Mouse (Mus musculus) neural tube, embryonic 12.5 days (tissue): ENCODE results near the gene Casp12. TPM values are rescaled to one million over a fixed set of nuclear protein-coding genes. Genes with fewer than 3 reads are reported as not detected.

Source experiments
- ATAC-seq: fragments of 200-750 bp; cut with Nextera tagmentation; 2 replicates; pipeline ENCODE4 v1.8.0; 2017; ENCODE audit warnings: low read depth, mild to moderate bottlenecking, moderate TSS enrichment, moderate library complexity; ENCODE audit not compliant: low FRiP score
- H3K27ac ChIP-seq: fragments of 300-500 bp; sonication (generic); 2 replicates; pipeline ENCODE4 v1.5.1; 2016
- H3K27me3 ChIP-seq: fragments of 300-500 bp; sonication (generic); replicated peaks from 2 replicates; pipeline ENCODE4 v1.6.1; 2016; ENCODE audit warnings: mild to moderate bottlenecking
- H3K36me3 ChIP-seq: fragments of 300-500 bp; sonication (generic); 2 replicates; pipeline ENCODE4 v1.6.1; 2016; ENCODE audit warnings: mild to moderate bottlenecking
- H3K4me1 ChIP-seq: fragments of 300-500 bp; sonication (generic); 2 replicates; pipeline ENCODE4 v1.6.1; 2016
- H3K4me2 ChIP-seq: fragments of 300-500 bp; sonication (generic); replicated peaks from 2 replicates; pipeline ENCODE4 v1.6.1; 2016; ENCODE audit warnings: mild to moderate bottlenecking
- H3K4me3 ChIP-seq: fragments of 300-500 bp; sonication (generic); 2 replicates; pipeline ENCODE4 v1.5.1; 2016
- H3K9ac ChIP-seq: fragments of 300-500 bp; sonication (generic); 2 replicates; pipeline ENCODE4 v1.6.1; 2016; ENCODE audit warnings: mild to moderate bottlenecking
- H3K9me3 ChIP-seq: fragments of 300-500 bp; sonication (generic); 2 replicates; pipeline ENCODE4 v1.6.1; 2016; ENCODE audit warnings: mild to moderate bottlenecking
- WGBS: fragments of 180-500 bp; shearing (Covaris S2); methylation state at CpG from one replicate; pipeline ENCODE4 v1.1.7; 2016; 5-methylcytosine and 5-hydroxymethylcytosine counted together
- polyA plus RNA-seq: library from polyadenylated mRNA; unstranded; fragments of >200 nt; fragmentation: Nextera tagmentation; extraction: Ambion mirVana; gene quantifications from 2 replicates; pipeline ENCODE4 v1.2.1, GENCODE M21; 2016

Casp12 gene
- 0.40 and 0.43 TPM in 2 replicates for polyA plus RNA-seq

DNA sequence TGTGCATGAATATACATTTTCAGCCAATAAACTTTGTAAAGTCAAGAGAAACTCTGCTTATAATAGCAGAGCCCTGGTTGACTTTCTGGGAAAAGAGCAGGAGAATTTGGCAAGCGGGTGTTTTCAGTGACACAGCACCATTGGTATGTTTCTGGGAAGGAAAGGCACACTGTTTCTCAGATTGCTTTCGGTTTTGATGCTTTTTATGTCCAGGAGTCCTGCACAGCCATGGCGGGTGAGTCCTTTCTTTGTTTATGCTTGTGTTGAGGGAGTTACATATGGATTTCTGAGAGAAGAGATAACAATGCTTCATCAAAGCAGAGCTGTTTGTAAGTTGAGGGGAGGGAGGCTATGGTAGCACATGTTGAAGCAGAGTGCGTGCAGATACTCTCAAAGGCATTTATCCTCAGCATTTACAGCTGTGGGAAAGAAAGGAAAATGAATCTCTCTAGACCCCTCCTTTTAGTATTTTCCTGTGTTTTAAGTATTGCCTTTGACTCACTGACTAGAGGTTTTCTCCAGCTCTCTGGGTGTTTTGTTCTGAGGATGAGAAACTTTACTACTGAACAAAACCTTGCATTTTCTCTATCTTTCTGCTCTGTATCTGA is at the start of gene Casp12:
Gene Casp12, plus strand, starts transcription at position 140 of the 608 bp plus-strand sequence.
- H3K27ac ChIP-seq: no peak within 1 kb of the TSS
- H3K36me3 ChIP-seq: no peaks in the 10 kb centered on the region
- no peaks in the 10 kb centered on the region for H3K4me1 ChIP-seq
- no peak within 1 kb of the TSS for H3K9ac ChIP-seq
- no peak for ATAC-seq
- no peaks in the 10 kb centered on the region for H3K9me3 ChIP-seq
- no peaks in the 10 kb centered on the region for H3K27me3 ChIP-seq
- H3K4me3 ChIP-seq: no peak within 1 kb of the TSS
- WGBS: 76% methylated on average over 4 of the region's 4 CpGs
- H3K4me2 ChIP-seq: no peak within 1 kb of the TSS

GRCm38 (mm10) chr9:5296354-5297237 is 48.6 kb upstream of the Casp12 start:
- H3K4me1 ChIP-seq: no peaks in the 10 kb centered on the region
- no peaks in the 10 kb centered on the region for H3K9me3 ChIP-seq
- no peak overlapping the region for H3K4me3 ChIP-seq
- no peaks in the 10 kb centered on the region for H3K27me3 ChIP-seq
- 81% methylated on average over 2 of the region's 2 CpGs for WGBS
- no peak overlapping the region for H3K9ac ChIP-seq
- H3K27ac ChIP-seq: no peak overlapping the region
- H3K36me3 ChIP-seq: no peaks in the 10 kb centered on the region
- no peak for ATAC-seq
- H3K4me2 ChIP-seq: no peak overlapping the region

- no peak within 1 kb of the TSS for H3K9ac ChIP-seq
- H3K4me1 ChIP-seq: no peaks in the 10 kb centered on the region
- no peak for ATAC-seq
- no peak within 1 kb of the TSS for H3K27ac ChIP-seq
- no peaks in the 10 kb centered on the region for H3K36me3 ChIP-seq
- H3K9me3 ChIP-seq: no peaks in the 10 kb centered on the region
- H3K4me2 ChIP-seq: no peak within 1 kb of the TSS
- WGBS: 78% methylated on average over 11 of the region's 11 CpGs
- H3K27me3 ChIP-seq: no peaks in the 10 kb centered on the region
- no peak within 1 kb of the TSS for H3K4me3 ChIP-seq
These were observed 46.7 kb upstream of the Casp12 start, which contains the start of gene Casp1 for GRCm38 (mm10) chr9:5298329-5299131. Casp1 (plus strand) TSS chr9:5298517.

DNA sequence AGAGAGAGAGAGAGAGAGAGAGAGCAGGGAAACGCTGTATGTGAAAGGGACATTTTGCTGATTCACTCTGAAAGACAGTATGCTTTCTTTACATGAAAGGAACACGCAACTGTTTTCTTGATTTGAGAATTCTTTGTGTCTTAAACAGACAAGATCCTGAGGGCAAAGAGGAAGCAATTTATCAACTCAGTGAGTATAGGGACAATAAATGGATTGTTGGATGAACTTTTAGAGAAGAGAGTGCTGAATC is 46.2 kb upstream of the Casp12 start:
- Histone ChIP-seq H3K27me3 (no peaks in the 10 kb centered on the region), H3K27ac (no peak overlapping the region), H3K4me3 (no peak overlapping the region), H3K4me1 (no peaks in the 10 kb centered on the region), H3K9me3 (no peaks in the 10 kb centered on the region), H3K4me2 (no peak overlapping the region), H3K9ac (no peak overlapping the region), H3K36me3 (no peaks in the 10 kb centered on the region)
- ATAC-seq: no peak
- 71% methylated on average over 2 of the region's 2 CpGs for WGBS

GRCm38 (mm10) chr9:5308561-5308960 is 36.7 kb upstream of the Casp12 start, which contains the start of gene Casp4:
Casp4 (plus strand) TSS chr9:5308828.
- no peak for ATAC-seq
- no peaks in the 10 kb centered on the region for H3K27me3 ChIP-seq
- H3K4me3 ChIP-seq: no peak within 1 kb of the TSS
- WGBS: 71% methylated on average over 5 of the region's 5 CpGs
- H3K9ac ChIP-seq: no peak within 1 kb of the TSS
- H3K4me2 ChIP-seq: no peak within 1 kb of the TSS
- H3K36me3 ChIP-seq: no peaks in the 10 kb centered on the region
- no peak within 1 kb of the TSS for H3K27ac ChIP-seq
- no peaks in the 10 kb centered on the region for H3K4me1 ChIP-seq
- H3K9me3 ChIP-seq: no peaks in the 10 kb centered on the region

GRCm38 (mm10) chr9:5310112-5310511 is 35.1 kb upstream of the Casp12 start:
- Histone ChIP-seq H3K4me1 (no peaks in the 10 kb centered on the region), H3K36me3 (no peaks in the 10 kb centered on the region), H3K9ac (no peak overlapping the region), H3K27me3 (no peaks in the 10 kb centered on the region), H3K9me3 (no peaks in the 10 kb centered on the region), H3K4me3 (no peak overlapping the region), H3K27ac (no peak overlapping the region), H3K4me2 (no peak overlapping the region)
- no peak for ATAC-seq

GRCm38 (mm10) chr9:5311435-5311834 is 33.8 kb upstream of the Casp12 start:
- Histone ChIP-seq H3K4me1 (no peaks in the 10 kb centered on the region), H3K27ac (no peak overlapping the region), H3K36me3 (no peaks in the 10 kb centered on the region), H3K4me3 (no peak overlapping the region), H3K4me2 (no peak overlapping the region), H3K9me3 (no peaks in the 10 kb centered on the region), H3K27me3 (no peaks in the 10 kb centered on the region), H3K9ac (no peak overlapping the region)
- WGBS: 74% methylated on average over 4 of the region's 4 CpGs
- no peak for ATAC-seq

GRCm38 (mm10) chr9:5328204-5328603 is 17.0 kb upstream of the Casp12 start:
- no peaks in the 10 kb centered on the region for H3K36me3 ChIP-seq
- ATAC-seq: no peak
- no peak overlapping the region for H3K4me3 ChIP-seq
- no peaks in the 10 kb centered on the region for H3K4me1 ChIP-seq
- H3K27ac ChIP-seq: no peak overlapping the region
- H3K27me3 ChIP-seq: no peaks in the 10 kb centered on the region
- H3K9me3 ChIP-seq: no peaks in the 10 kb centered on the region
- H3K9ac ChIP-seq: no peak overlapping the region
- WGBS: 82% methylated on average over 3 of the region's 3 CpGs
- no peak overlapping the region for H3K4me2 ChIP-seq

DNA sequence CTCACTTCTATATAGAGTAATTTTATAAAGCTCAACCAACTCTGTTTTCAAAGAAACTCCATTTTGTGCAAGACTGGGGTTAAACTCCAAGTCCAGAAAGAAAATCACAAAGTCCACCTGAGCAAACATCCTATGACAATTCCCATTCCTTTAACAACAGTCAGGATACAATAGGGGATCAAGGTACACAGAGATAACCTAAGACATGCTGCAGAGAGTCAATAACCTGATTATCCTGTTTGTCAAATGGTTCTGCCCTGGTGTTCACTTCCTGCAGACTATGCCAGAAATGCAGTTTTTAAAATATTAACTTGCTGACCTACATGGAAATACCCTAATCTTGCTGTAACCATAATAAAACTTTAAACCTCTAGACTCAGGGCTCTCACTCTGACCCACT is 12.8 kb upstream of the Casp12 start:
- Histone ChIP-seq H3K36me3 (no peaks in the 10 kb centered on the region), H3K9ac (no peak overlapping the region), H3K27me3 (no peaks in the 10 kb centered on the region), H3K27ac (no peak overlapping the region), H3K4me2 (no peak overlapping the region), H3K4me1 (no peaks in the 10 kb centered on the region), H3K4me3 (no peak overlapping the region), H3K9me3 (no peaks in the 10 kb centered on the region)
- ATAC-seq: no peak

DNA sequence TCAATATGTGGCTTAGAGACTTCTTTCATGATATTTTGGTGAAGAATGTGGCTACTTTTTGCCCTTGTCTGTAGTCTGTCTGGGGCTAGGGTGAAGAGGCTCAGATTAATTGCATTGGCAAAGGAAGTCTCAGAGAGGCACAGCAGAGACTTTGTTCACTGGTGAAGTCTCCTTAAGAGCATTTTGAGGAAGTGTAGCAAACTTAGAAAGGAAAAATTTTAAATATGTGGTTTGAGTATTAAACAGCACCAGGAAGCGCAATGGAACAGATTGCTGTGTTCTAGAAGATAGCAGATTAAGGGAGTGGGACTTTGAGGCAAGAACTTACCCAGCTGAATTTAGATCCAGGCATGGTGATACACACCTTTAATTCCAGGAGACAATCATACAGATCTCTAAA is 11.8 kb upstream of the Casp12 start:
- Histone ChIP-seq H3K36me3 (no peaks in the 10 kb centered on the region), H3K4me1 (no peaks in the 10 kb centered on the region), H3K4me2 (no peak overlapping the region), H3K4me3 (no peak overlapping the region), H3K27me3 (no peaks in the 10 kb centered on the region), H3K9me3 (no peaks in the 10 kb centered on the region), H3K9ac (no peak overlapping the region), H3K27ac (no peak overlapping the region)
- WGBS: 92% methylated on average over 1 of the region's 1 CpGs
- no peak for ATAC-seq

- no peaks in the 10 kb centered on the region for H3K9me3 ChIP-seq
- no peak overlapping the region for H3K4me2 ChIP-seq
- H3K27me3 ChIP-seq: no peaks in the 10 kb centered on the region
- H3K36me3 ChIP-seq: no peaks in the 10 kb centered on the region
- no peak overlapping the region for H3K27ac ChIP-seq
- ATAC-seq: no peak
- H3K4me1 ChIP-seq: no peaks in the 10 kb centered on the region
- H3K9ac ChIP-seq: no peak overlapping the region
- 86% methylated on average over 1 of the region's 1 CpGs for WGBS
- H3K4me3 ChIP-seq: no peak overlapping the region
These were observed 2.1 kb upstream of the Casp12 start for GRCm38 (mm10) chr9:5343092-5343491.

DNA sequence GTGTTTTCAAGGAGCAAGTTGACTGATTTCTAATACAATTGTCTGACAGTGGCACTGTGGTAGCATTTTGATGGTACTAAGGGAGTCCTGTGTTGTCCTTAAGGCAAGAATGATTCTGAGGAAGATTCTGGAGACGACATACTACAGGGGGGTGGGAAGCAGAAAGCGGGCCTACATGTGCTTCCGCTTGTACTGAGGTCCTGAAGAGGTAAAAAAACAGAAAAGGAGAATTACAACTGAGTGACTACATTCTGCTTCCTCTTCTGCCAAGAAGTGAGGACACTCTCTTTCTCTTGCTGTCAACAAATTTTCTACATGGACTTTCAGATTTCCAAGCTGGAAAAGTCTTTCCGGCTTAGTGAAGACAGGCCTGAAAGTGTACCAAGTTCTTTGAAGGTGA is 1.1 kb upstream of the Casp12 start:
- Histone ChIP-seq H3K27me3 (no peaks in the 10 kb centered on the region), H3K9me3 (no peaks in the 10 kb centered on the region), H3K4me2 (no peak overlapping the region), H3K4me1 (no peaks in the 10 kb centered on the region), H3K27ac (no peak overlapping the region), H3K9ac (no peak overlapping the region), H3K4me3 (no peak overlapping the region), H3K36me3 (no peaks in the 10 kb centered on the region)
- ATAC-seq: no peak
- 92% methylated on average over 4 of the region's 4 CpGs for WGBS
